Mouse (Mus musculus) hindbrain, postnatal 0 days (tissue): ENCODE measurements at regions not wholly inside any gene's neighbourhood (a gene's known extent, or its start where the extent isn't known, plus 50 kb on each side); places are given as distances from the start of the nearest gene placed in this dataset.

Experiments used
- ATAC-seq: fragments of 200-750 bp; cut with Nextera tagmentation; 2 replicates; pipeline ENCODE4 v1.8.0; 2017; ENCODE audit warnings: mild to moderate bottlenecking, moderate TSS enrichment, moderate library complexity
- DNase-seq: peaks from one replicate; pipeline ENCODE4 v3.0.0-alpha.2; 2015; ENCODE audit warnings: low spot score
- H3K27ac ChIP-seq: fragments of 300-500 bp; sonication (generic); 2 replicates; pipeline ENCODE4 v1.5.1; 2014; ENCODE audit warnings: mild to moderate bottlenecking
- H3K27me3 ChIP-seq: fragments of 300-500 bp; sonication (generic); 2 replicates; pipeline ENCODE4 v1.6.1; 2014; ENCODE audit warnings: low read length, mixed read lengths; ENCODE audit not compliant: insufficient read depth
- H3K36me3 ChIP-seq: fragments of 300-500 bp; sonication (generic); 2 replicates; pipeline ENCODE4 v1.6.1; 2014; ENCODE audit warnings: low read length, mixed read lengths; ENCODE audit not compliant: insufficient read depth
- H3K4me1 ChIP-seq: fragments of 300-500 bp; sonication (generic); 2 replicates; pipeline ENCODE4 v1.6.1; 2014; ENCODE audit warnings: antibody characterized with exemption, low read length, mixed read lengths; ENCODE audit not compliant: insufficient read depth
- H3K4me2 ChIP-seq: fragments of 300-500 bp; sonication (generic); 2 replicates; pipeline ENCODE4 v1.6.1; 2014; ENCODE audit warnings: low read depth, mild to moderate bottlenecking, low read length, moderate library complexity, mixed read lengths
- H3K4me3 ChIP-seq: fragments of 300-500 bp; sonication (generic); 2 replicates; pipeline ENCODE4 v1.5.1; 2014; ENCODE audit warnings: low read length
- H3K9ac ChIP-seq: fragments of 300-500 bp; sonication (generic); replicated peaks from 2 replicates; pipeline ENCODE4 v1.6.1; 2014; ENCODE audit warnings: mild to moderate bottlenecking, low read length, moderate library complexity, mixed read lengths
- H3K9me3 ChIP-seq: fragments of 300-500 bp; sonication (generic); 2 replicates; pipeline ENCODE4 v1.6.1; 2016; ENCODE audit warnings: low read length, mixed read lengths
- CTCF ChIP-seq: IDR thresholded peaks from 2 replicates; pipeline ENCODE4 v1.5.1; 2016; ENCODE audit warnings: antibody characterized with exemption, control low read depth, low read depth
- whole genome bisulfite sequencing: fragments of 180-500 bp; shearing (Covaris S2); extraction: QIAGEN DNeasy Blood & Tissue Kit; methylation state at CpG from one replicate; pipeline ENCODE4 v1.1.7; 2014; 5-methylcytosine and 5-hydroxymethylcytosine counted together

DNA sequence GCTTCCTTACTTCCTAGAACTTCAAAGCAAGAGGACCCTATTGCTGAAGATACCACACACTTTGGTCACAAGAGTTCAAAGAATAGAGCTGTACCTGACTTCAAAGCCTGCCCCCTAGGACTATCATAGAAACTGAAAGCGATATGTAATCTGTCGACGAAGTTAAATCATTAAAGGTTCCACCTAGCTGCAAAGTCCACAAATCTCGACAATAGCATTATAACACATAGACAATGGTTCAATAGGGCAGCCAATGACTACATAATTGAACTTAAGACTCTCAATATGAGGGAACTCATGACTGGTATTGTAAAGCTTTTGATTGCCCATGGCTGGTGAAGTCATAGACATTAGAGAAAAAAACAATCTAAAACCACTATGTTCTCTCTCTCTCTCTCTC lies 200.8 kb downstream of the Fscb start:
- no peak overlapping the region for H3K27ac ChIP-seq
- H3K4me1 ChIP-seq, result no peaks in the 10 kb centered on the region
- no peak for DNase-seq
- no peaks in the 10 kb centered on the region for H3K36me3 ChIP-seq
- TF ChIP-seq CTCF, result no peak
- no peak overlapping the region for H3K4me2 ChIP-seq
- no peak overlapping the region for H3K4me3 ChIP-seq
- H3K27me3 ChIP-seq, result no peaks in the 10 kb centered on the region
- no peak for ATAC-seq
- no peak overlapping the region for H3K9ac ChIP-seq
- WGBS, result 91% methylated on average over 4 of the region's 4 CpGs
- H3K9me3 ChIP-seq, result no peaks in the 10 kb centered on the region

GRCm38 (mm10) chr12:64266130-64266529 lies 208.4 kb downstream of the Fscb start:
- Histone ChIP-seq H3K9ac (no peak overlapping the region), H3K27me3 (no peaks in the 10 kb centered on the region), H3K4me3 (no peak overlapping the region), H3K9me3 (no peaks in the 10 kb centered on the region), H3K27ac (no peak overlapping the region), H3K4me1 (no peaks in the 10 kb centered on the region), H3K4me2 (no peak overlapping the region), H3K36me3 (no peaks in the 10 kb centered on the region)
- DNase-seq (no peak), ATAC-seq (no peak)
- TF ChIP-seq CTCF, result no peak

DNA sequence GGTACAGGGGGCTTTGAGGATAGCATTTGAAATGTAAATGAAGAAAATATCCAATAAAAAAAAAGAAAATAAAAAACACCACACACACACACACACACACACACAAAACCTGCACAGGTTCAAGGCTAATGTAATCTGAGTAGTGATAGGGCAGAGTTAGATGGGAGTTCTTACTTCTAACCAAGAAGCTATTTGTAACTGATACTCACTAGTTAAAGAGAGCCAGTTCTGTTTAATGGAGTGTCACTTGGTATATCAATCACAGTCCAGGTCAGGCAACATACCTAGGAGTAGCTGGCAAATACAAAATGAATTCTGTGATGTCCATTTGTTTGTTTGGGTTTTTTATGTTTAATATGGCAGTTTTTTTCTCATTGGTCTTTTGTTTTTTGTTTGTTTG lies 219.5 kb downstream of the Fscb start:
- H3K4me3 ChIP-seq, result no peak overlapping the region
- ATAC-seq (no peak), DNase-seq (no peak)
- H3K4me2 ChIP-seq, result no peak overlapping the region
- H3K4me1 ChIP-seq, result no peaks in the 10 kb centered on the region
- no peak overlapping the region for H3K9ac ChIP-seq
- no peaks in the 10 kb centered on the region for H3K9me3 ChIP-seq
- no peak overlapping the region for H3K27ac ChIP-seq
- no peak for TF ChIP-seq CTCF
- H3K36me3 ChIP-seq, result no peaks in the 10 kb centered on the region
- H3K27me3 ChIP-seq, result no peaks in the 10 kb centered on the region

DNA sequence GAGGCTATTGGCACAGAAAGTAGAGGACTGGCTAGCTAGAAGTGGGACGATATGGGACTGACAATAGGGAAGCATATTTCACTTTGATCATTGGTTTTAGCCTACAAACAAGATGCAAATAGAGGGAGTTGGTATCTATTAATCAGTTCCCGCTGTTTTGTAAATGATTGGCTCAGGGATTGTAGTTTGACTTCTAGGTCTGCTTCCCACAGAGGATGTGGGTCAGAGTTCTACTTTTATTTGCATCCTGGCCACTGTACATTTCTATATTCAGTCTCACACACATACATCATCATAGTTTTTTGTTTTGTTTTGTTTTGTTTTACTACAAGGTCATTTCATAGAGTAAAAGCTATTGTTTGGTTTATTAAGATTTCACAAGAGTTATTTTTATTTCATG lies 224.5 kb downstream of the Fscb start:
- no peak for DNase-seq
- H3K27me3 ChIP-seq, result no peaks in the 10 kb centered on the region

DNA sequence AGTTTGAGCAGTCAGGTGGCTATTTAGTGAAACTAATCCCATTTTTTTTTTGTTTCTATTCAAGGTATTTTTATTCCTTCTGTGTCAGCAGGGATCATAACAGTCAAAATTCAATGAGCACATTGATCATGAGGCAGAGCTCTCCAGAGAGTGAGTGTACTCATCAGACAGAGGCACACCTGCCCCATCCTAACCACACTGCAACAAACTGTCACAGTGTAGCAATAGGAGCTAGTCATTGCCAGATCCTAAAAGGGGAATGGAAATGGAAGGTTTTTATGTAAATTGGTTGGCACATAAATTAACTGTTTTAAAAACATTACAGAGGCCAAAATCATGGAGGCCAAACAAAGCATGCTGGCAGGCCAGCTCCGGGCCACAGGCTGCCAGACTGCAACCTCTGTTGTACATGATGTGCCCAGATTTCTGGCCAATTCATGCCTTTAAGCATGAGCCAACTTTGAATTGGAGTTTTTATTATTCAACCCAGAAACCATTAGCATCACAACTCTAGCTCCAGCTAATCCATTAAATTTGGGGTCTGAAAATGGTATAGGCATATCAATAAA lies 244.9 kb downstream of the Fscb start:
- no peak overlapping the region for H3K4me2 ChIP-seq
- WGBS, result 42% methylated on average over 1 of the region's 1 CpGs
- no peaks in the 10 kb centered on the region for H3K9me3 ChIP-seq
- no peaks in the 10 kb centered on the region for H3K27me3 ChIP-seq
- no peaks in the 10 kb centered on the region for H3K4me1 ChIP-seq
- no peak for TF ChIP-seq CTCF
- H3K9ac ChIP-seq, result no peak overlapping the region
- peak; percentile 55 for DNase-seq
- H3K36me3 ChIP-seq, result no peaks in the 10 kb centered on the region
- no peak overlapping the region for H3K4me3 ChIP-seq
- ATAC-seq, result peak; percentile 47; the same call in 1 of the 2 replicates
- no peak overlapping the region for H3K27ac ChIP-seq

More for the DNA sequence above, 224.5 kb downstream of the Fscb start:
- H3K4me1 ChIP-seq, result no peaks in the 10 kb centered on the region
- no peak overlapping the region for H3K4me3 ChIP-seq
- H3K27ac ChIP-seq, result no peak overlapping the region
- TF ChIP-seq CTCF, result no peak
- H3K4me2 ChIP-seq, result no peak overlapping the region
- H3K36me3 ChIP-seq, result no peaks in the 10 kb centered on the region
- no peak for ATAC-seq
- H3K9me3 ChIP-seq, result no peaks in the 10 kb centered on the region
- WGBS, result 84% methylated on average over 2 of the region's 2 CpGs
- H3K9ac ChIP-seq, result no peak overlapping the region

- Histone ChIP-seq H3K36me3 (no peaks in the 10 kb centered on the region), H3K27me3 (no peaks in the 10 kb centered on the region), H3K27ac (no peak overlapping the region), H3K9ac (no peak overlapping the region), H3K4me1 (no peaks in the 10 kb centered on the region), H3K4me2 (no peak overlapping the region), H3K9me3 (no peaks in the 10 kb centered on the region), H3K4me3 (no peak overlapping the region)
- TF ChIP-seq CTCF, result no peak
- ATAC-seq, result no peak
- DNase-seq, result no peak
- WGBS, result 81% methylated on average over 1 of the region's 1 CpGs
These were observed 258.1 kb downstream of the Fscb start for GRCm38 (mm10) chr12:64216409-64216808.

DNA sequence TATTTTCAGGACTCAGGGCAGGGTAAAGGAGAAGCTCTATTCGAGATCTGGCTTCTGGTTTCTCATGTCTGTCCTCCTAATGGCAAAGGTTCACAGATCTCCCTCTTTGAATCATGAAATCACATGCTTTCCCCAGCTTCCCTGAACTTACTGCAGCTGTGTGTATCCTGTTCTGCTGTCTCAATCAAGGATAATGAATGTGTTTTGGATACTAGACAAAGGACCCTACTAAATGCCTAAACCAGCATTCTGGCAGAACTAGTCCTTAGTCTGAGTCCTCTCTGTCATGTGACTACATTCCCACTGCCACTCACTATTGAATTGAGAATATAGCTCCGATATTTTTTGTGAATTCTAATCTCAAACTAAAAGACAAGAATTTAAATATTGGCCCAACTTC lies 276.1 kb downstream of the Fscb start:
- no peak for DNase-seq
- no peak for TF ChIP-seq CTCF
- Histone ChIP-seq H3K4me3 (no peak overlapping the region), H3K4me2 (no peak overlapping the region), H3K9ac (no peak overlapping the region), H3K9me3 (no peaks in the 10 kb centered on the region), H3K36me3 (no peaks in the 10 kb centered on the region), H3K27me3 (no peaks in the 10 kb centered on the region), H3K27ac (no peak overlapping the region), H3K4me1 (no peaks in the 10 kb centered on the region)
- WGBS, result 72% methylated on average over 2 of the region's 2 CpGs
- ATAC-seq, result no peak
